Mouse (Mus musculus): ENCODE data around the gene Bcas3. TPM values are rescaled to one million over a fixed set of nuclear protein-coding genes. Genes with fewer than 3 reads are reported as not detected.
A peak's percentile ranks its signal among the peaks of the same experiment; 100 is the strongest.

The Bcas3 gene
- polyA plus RNA-seq, 1 experiment from 2014 or later, result 16.6 TPM

DNA sequence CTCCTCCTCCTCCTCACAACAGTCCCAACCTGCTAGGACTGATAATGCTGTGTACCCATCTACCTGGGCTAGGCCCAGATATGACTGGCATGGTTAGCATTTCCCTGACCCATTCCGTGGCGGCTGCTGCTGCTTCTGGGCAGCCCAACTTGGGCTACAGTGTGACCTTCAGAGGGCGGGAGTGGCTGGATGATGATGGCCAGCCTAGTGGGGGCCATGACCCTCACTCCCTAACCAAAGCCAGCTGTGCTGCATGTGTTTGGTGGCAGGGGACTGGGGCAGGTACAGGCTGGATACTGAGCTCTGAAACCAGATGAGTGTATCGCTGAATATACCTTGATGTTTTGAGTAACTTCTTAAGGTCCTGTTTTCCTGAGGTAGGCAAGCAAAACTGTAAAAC lies 470.8 kb downstream of the Bcas3 start:
- Histone ChIP-seq H3K4me1 (replicated peaks) (peaks cover 20% of the 10 kb centered on the region), H3K4me2 (no peak overlapping the region), H3K4me3 (no peak overlapping the region), H3K27ac (no peak overlapping the region), H3K36me3 (no peaks in the 10 kb centered on the region), H3K27me3 (peaks cover 72% of the 10 kb centered on the region), H3K9ac (no peak overlapping the region), H3K9me3 (replicated peaks) (no peaks in the 10 kb centered on the region)
- no peak for ATAC-seq (replicated peaks; ENCODE audit: insufficient number of reproducible peaks, insufficient read depth, low FRiP score, low read depth)
- 84% methylated on average over 4 of the region's 4 CpGs for WGBS

GRCm38 (mm10) chr11:85825031-85825430 lies 472.1 kb downstream of the Bcas3 start:
- H3K36me3 ChIP-seq, result no peaks in the 10 kb centered on the region
- H3K9me3 ChIP-seq (replicated peaks), result no peaks in the 10 kb centered on the region
- H3K4me1 ChIP-seq (replicated peaks), result peaks cover 26% of the 10 kb centered on the region
- H3K9ac ChIP-seq, result no peak overlapping the region
- H3K4me3 ChIP-seq, result no peak overlapping the region
- no peak overlapping the region for H3K4me2 ChIP-seq
- H3K27ac ChIP-seq, result no peak overlapping the region
- H3K27me3 ChIP-seq, result peaks cover 79% of the 10 kb centered on the region
- 81% methylated on average over 10 of the region's 10 CpGs for WGBS
- ATAC-seq (replicated peaks; ENCODE audit: insufficient number of reproducible peaks, insufficient read depth, low FRiP score, low read depth), result no peak

GRCm38 (mm10) chr11:85825823-85826222 lies 472.9 kb downstream of the Bcas3 start:
- Histone ChIP-seq H3K4me2 (no peak overlapping the region), H3K27ac (no peak overlapping the region), H3K4me1 (replicated peaks) (peaks cover 34% of the 10 kb centered on the region), H3K36me3 (no peaks in the 10 kb centered on the region), H3K9me3 (replicated peaks) (no peaks in the 10 kb centered on the region), H3K27me3 (peaks cover 80% of the 10 kb centered on the region), H3K9ac (no peak overlapping the region), H3K4me3 (no peak overlapping the region)
- ATAC-seq (replicated peaks; ENCODE audit: insufficient number of reproducible peaks, insufficient read depth, low FRiP score, low read depth), result no peak
- WGBS, result 49% methylated on average over 7 of the region's 7 CpGs

DNA sequence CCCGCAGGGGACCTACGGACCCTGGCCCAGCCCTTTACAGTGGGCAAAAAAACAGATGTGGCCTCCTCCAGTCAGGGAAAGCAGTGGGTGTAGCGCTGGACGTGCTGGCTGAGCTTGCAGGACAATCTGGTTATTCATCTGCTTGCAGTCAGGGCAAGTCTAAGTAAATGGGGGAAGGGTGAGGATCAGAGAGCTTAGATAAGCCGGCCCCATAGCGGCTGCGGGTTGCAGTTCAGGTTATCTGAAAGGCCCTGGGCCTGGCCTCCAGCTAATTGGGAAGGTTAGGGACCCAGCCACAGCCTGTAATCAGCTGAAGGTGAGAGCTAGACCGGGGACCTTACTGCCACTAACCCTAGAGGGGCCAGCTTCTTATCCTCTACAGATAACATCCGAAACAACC lies 474.4 kb downstream of the Bcas3 start:
- H3K4me1 ChIP-seq (replicated peaks), result peaks cover 47% of the 10 kb centered on the region

GRCm38 (mm10) chr11:85828691-85829519 lies 475.9 kb downstream of the Bcas3 start:
- Histone ChIP-seq H3K9me3 (replicated peaks) (no peaks in the 10 kb centered on the region), H3K27ac (0 out of 2 replicates have a peak overlapping the region, but pooled peaks have one; percentile 8), H3K27me3 (peaks cover 91% of the 10 kb centered on the region), H3K4me3 (peak overlapping the region; percentile 63), H3K9ac (0 out of 2 replicates have a peak overlapping the region, but pooled peaks have one; percentile 25), H3K36me3 (no peaks in the 10 kb centered on the region), H3K4me1 (replicated peaks) (peaks cover 51% of the 10 kb centered on the region), H3K4me2 (peak overlapping the region; percentile 66)
- no peak for ATAC-seq (replicated peaks; ENCODE audit: insufficient number of reproducible peaks, insufficient read depth, low FRiP score, low read depth)
- 25% methylated on average over 38 of the region's 38 CpGs for WGBS

More for the DNA sequence above, 474.4 kb downstream of the Bcas3 start:
- Histone ChIP-seq H3K4me3 (no peak overlapping the region), H3K4me2 (no peak overlapping the region), H3K9ac (no peak overlapping the region), H3K27ac (no peak overlapping the region), H3K36me3 (no peaks in the 10 kb centered on the region), H3K27me3 (peaks cover 87% of the 10 kb centered on the region), H3K9me3 (replicated peaks) (no peaks in the 10 kb centered on the region)
- no peak for ATAC-seq (replicated peaks; ENCODE audit: insufficient number of reproducible peaks, insufficient read depth, low FRiP score, low read depth)
- 42% methylated on average over 9 of the region's 9 CpGs for WGBS

DNA sequence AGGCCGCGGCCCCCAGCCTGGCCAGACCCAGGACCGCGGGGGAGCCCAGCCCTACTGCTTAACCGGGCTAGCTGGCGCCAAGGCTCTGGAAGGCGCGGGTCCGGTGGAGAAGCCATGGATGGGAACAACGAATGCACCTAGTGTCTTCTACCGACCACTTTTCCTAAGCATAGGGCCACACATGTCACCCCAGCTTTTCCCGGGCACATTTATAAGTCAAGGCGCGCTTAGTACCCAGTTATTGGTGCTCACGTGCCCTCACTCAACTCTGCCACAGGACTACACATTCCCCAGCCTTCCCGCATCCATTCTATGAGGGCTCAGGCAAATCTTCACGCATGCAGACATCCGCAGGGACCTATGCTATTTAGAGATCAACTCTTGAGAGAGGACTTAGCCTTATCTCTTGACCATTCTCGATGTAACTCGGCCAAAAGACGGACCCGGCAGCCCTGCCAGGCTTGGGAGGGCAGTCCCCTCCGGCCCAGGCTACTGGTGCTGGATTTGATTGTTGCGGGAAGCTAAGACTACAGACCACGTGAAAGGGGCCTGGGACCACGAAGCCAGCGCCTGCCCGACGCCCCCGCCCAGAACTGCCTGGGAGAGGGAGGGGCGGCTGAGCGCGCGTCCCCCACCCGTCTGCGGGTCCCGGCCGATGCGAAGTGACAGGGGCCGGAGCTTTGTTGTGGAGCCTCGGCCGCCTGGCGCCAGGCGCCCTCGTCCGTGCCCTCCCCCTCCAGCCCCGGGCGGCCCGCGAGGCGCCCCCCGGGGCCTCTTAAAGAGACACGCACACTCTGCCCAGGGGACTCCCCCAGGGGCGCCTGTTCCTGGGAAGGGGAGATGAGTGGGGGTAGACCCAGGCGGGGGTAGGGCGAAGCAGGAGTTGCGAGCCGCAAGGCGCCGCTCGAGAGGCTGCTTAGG lies 476.8 kb downstream of the Bcas3 start:
- peak overlapping the region; percentile 49; the same call in 1 of the 2 replicates for H3K27ac ChIP-seq
- H3K9me3 ChIP-seq (replicated peaks), result no peaks in the 10 kb centered on the region
- whole genome bisulfite sequencing, result 2% methylated on average over 60 of the region's 61 CpGs
- no peak; the same call in 1 of the 2 replicates for ATAC-seq (replicated peaks; ENCODE audit: insufficient number of reproducible peaks, insufficient read depth, low FRiP score, low read depth)
- H3K4me3 ChIP-seq, result peak overlapping the region; percentile 63
- H3K9ac ChIP-seq, result peak overlapping the region; percentile 39
- H3K36me3 ChIP-seq, result no peaks in the 10 kb centered on the region
- peak overlapping the region; percentile 66 for H3K4me2 ChIP-seq
- H3K4me1 ChIP-seq (replicated peaks), result peaks cover 51% of the 10 kb centered on the region
- H3K27me3 ChIP-seq, result peaks cover 91% of the 10 kb centered on the region

- Histone ChIP-seq H3K9me3 (replicated peaks) (no peaks in the 10 kb centered on the region), H3K9ac (no peak overlapping the region), H3K27ac (peak overlapping the region; percentile 49; the same call in 1 of the 2 replicates)
Observed at GRCm38 (mm10) chr11:85830901-85831341, 478.0 kb downstream of the Bcas3 start.

GRCm38 (mm10) chr11:85831656-85832230 lies 478.8 kb downstream of the Bcas3 start:
- peak; percentile 4; the same call in 1 of the 2 replicates for ATAC-seq (replicated peaks; ENCODE audit: insufficient number of reproducible peaks, insufficient read depth, low FRiP score, low read depth)
- peaks cover 49% of the 10 kb centered on the region for H3K4me1 ChIP-seq (replicated peaks)

More at GRCm38 (mm10) chr11:85830901-85831341, 478.0 kb downstream of the Bcas3 start:
- H3K36me3 ChIP-seq, result no peaks in the 10 kb centered on the region
- H3K4me3 ChIP-seq, result peak overlapping the region; percentile 63
- 9% methylated on average over 17 of the region's 17 CpGs for WGBS
- no peak for ATAC-seq (replicated peaks; ENCODE audit: insufficient number of reproducible peaks, insufficient read depth, low FRiP score, low read depth)
- peak overlapping the region; percentile 66 for H3K4me2 ChIP-seq
- peaks cover 48% of the 10 kb centered on the region for H3K4me1 ChIP-seq (replicated peaks)
- peaks cover 93% of the 10 kb centered on the region for H3K27me3 ChIP-seq

GRCm38 (mm10) chr11:85832231-85832924 lies 479.4 kb downstream of the Bcas3 start, which contains the start of gene Tbx2:
Gene Tbx2, plus strand, starts transcription at chr11:85832551.
- H3K4me1 ChIP-seq (replicated peaks), result peaks cover 51% of the 10 kb centered on the region
- no peaks in the 10 kb centered on the region for H3K36me3 ChIP-seq
- H3K9me3 ChIP-seq (replicated peaks), result no peaks in the 10 kb centered on the region
- WGBS, result under 1% methylated on average over 48 of the region's 52 CpGs
- H3K4me3 ChIP-seq, result peak within 1 kb of the TSS; percentile 63
- H3K27ac ChIP-seq, result peak within 1 kb of the TSS; percentile 76
- peak; percentile 63 for ATAC-seq (replicated peaks; ENCODE audit: insufficient number of reproducible peaks, insufficient read depth, low FRiP score, low read depth)
- peak within 1 kb of the TSS; percentile 68 for H3K9ac ChIP-seq
- H3K27me3 ChIP-seq, result peaks cover 93% of the 10 kb centered on the region
- peak within 1 kb of the TSS; percentile 96 for H3K4me2 ChIP-seq

More at GRCm38 (mm10) chr11:85831656-85832230, 478.8 kb downstream of the Bcas3 start:
- H3K36me3 ChIP-seq, result no peaks in the 10 kb centered on the region
- H3K4me2 ChIP-seq, result peak overlapping the region; percentile 96
- WGBS, result 2% methylated on average over 33 of the region's 33 CpGs
- peak overlapping the region; percentile 76 for H3K27ac ChIP-seq
- H3K9me3 ChIP-seq (replicated peaks), result no peaks in the 10 kb centered on the region
- peak overlapping the region; percentile 63 for H3K4me3 ChIP-seq
- peak overlapping the region; percentile 53 for H3K9ac ChIP-seq
- peaks cover 93% of the 10 kb centered on the region for H3K27me3 ChIP-seq

DNA sequence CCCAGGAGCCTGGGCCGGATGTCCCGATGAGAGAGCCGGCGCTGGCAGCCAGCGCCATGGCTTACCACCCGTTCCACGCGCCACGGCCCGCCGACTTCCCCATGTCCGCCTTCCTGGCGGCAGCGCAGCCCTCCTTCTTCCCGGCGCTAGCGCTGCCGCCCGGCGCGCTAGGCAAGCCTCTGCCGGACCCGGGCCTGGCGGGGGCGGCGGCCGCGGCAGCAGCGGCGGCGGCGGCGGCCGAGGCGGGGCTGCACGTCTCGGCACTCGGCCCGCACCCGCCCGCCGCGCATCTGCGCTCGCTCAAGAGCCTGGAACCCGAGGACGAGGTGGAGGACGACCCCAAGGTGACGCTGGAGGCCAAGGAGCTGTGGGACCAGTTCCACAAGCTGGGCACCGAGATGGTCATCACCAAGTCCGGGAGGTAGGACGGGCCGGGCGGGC lies 480.1 kb downstream of the Bcas3 start:
- H3K4me2 ChIP-seq, result peak overlapping the region; percentile 96
- WGBS, result under 1% methylated on average over 53 of the region's 54 CpGs
- H3K36me3 ChIP-seq, result no peaks in the 10 kb centered on the region
- no peak for ATAC-seq (replicated peaks; ENCODE audit: insufficient number of reproducible peaks, insufficient read depth, low FRiP score, low read depth)
- peaks cover 58% of the 10 kb centered on the region for H3K4me1 ChIP-seq (replicated peaks)
- H3K27me3 ChIP-seq, result peaks cover 93% of the 10 kb centered on the region
- H3K9ac ChIP-seq, result peak overlapping the region; percentile 68
- H3K9me3 ChIP-seq (replicated peaks), result no peaks in the 10 kb centered on the region
- peak overlapping the region; percentile 76 for H3K27ac ChIP-seq
- H3K4me3 ChIP-seq, result peak overlapping the region; percentile 63

Measured in heart, embryonic 15.5 days (tissue).